Mouse (Mus musculus) kidney, postnatal 14 days (tissue): ENCODE measurements around the gene Klk1b16.
"Not testable (repeated sequence)": the region's sequence is repeated elsewhere in the genome, so short reads cannot be mapped to it uniquely, and the experiment has no call there.

Experiments
- DNase-seq: peaks from one replicate; pipeline ENCODE4 v3.0.0; 2022; ENCODE audit warnings: mixed read lengths

The Klk1b16 gene

DNA sequence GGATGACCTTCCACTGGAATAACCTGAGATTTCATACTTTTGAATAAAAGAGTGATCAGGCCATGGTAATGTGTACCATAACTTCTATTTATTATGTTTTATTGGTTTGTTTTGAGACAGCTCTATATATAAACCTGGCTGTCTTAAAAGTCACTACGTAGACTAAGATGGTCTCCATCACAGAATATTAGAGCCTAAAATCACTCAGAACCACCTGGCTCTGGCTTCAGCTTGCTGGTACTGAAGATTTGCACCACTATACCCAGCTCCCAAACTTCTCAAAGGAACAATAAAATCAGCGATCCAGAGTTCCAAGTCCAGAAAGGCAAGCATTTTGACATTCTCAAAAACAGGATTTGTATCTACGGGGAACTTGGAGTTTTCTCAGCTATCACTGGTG, at the start of gene Klk1b16:
TSS of gene Klk1b16 (plus strand) at position 301 of the 400 bp plus-strand sequence.
- DNase-seq, result no peak

DNA sequence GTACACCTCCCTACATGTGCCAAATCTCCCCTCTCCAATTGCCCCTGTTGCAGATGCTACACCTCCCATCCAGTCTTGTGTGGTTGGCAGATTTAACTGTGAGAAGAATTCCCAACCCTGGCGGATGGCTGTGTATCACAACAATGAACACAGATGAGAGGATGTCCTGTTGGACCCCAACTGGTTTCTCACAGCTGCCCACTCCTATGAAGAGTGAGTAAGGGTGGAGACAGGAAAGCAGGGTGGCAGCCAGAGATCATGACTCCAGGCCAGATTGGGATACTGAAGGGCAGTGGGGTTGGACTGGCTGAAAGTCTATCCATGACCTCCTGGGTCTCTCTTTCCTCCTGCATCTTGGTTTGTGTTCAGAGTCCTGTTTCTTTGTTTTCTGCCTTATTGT, 40.5 kb upstream of the Klk1b16 start:
- no peak for DNase-seq

DNA sequence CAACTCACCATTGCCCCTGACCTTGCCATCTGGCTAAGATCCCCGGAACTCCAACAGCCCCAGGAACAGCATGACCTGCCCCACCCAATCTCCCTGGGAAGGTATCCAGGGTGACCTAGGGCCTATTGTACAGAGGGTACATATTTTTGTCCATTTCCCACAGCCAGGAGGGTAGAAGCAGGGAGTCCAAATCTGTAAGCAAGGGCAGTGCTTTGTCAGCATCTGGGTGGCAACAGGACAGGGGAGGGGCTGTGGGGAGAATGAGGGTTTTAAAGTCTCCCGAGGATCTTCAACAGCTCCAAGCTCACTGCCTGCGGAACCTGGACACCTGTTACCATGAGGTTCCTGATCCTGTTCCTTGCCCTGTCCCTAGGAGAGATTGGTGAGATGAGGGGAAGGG, 34.5 kb upstream of the Klk1b16 start, which contains the start of gene Klk1b21:
TSS of gene Klk1b21 (plus strand) at position 301 of the 400 bp plus-strand sequence.
- not testable (repeated sequence) for DNase-seq

DNA sequence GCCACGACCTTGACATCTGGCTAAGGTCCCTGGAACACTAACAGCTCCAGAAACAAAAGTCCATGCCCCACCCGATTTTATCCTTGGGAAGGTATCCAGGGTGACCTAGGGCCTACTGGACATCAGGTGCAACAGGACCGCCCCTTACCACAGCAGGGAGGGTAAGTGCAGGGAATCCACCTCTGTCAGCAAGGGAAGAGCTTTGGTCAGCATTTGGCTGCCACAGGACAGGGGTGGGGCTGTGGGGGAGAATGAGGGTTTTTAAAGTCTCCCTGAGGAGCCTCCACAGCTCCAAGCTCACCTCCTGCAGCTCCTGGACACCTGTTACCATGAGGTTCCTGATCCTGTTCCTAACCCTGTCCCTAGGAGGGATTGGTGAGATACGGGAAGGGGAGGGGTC, 24.2 kb upstream of the Klk1b16 start, which contains the start of gene Klk1b22:
TSS of gene Klk1b22 (plus strand) at position 301 of the 400 bp plus-strand sequence.
- DNase-seq, result no peak

DNA sequence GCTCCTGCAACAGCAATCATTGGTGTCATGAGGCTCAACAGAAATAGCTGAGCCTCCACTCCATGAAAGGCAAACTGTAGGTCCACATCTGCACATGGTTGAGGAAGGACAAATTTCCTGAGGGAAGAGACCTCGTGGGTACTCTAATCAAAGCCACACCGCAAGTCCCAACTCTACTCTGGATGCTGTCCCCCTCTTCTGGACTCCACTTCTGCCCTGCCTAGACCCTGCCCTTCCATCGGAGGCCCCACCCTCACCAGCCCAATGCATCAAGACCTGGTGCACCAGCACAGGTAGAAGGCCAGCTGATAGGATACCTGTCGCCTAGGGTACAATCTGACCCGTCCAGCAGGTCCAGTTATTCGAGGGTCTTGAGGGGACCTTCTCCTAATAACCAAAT, 13.1 kb upstream of the Klk1b16 start:
- no peak for DNase-seq

DNA sequence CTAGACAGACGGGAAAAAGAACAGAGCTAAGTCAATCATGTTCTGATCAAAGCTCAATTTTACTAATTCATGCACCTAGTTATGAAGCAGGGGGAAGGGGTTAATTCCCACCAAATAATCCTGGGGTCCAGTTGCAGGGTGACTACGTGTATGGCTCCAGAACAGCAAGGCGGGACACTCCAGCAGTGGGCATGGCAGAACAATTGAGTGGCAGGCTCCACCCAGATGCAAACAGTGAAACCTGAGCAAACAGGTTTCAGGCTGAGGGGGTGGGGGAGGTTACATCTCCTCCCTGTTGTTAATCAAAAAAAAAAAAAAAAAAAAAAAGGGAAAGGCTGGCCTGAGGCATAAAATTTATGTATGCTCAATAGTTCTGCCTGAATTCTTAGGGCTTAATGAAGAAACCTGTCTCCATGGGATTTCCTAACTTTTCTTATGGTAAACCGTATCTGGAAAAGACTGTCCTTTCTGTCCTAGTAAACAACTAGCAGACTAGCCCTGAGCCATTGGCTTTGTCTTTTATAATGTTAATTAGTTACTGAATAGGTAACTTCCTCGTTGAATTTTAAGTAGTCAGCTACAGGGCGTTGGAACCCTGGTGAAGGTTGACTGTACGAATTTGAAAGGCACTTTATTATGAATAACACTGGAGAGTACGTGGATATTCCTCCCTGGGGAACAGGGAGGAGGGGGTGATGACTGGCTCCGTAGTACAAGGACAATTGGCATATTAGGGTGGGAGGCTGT, 42.9 kb downstream of the Klk1b16 start:
- DNase-seq, result peak; percentile 38

DNA sequence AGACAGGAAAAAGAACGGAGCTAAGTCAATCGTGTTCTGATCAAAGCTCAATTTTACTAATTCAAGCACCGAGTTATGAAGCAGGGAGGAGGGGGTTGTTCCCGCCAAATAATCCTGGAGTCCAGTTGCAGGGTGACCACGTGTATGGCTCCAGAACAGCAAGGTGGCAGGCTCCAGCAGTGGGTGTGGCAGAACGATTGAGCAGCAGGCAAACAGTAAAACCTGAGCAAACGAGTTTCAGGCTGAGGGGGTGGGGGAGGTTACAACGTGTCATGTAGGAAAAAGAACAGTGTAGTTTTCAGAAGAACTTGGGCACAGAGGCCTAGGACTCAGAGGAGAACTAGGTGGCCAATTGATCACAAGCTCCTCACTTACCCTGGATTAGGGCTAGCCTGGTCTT, 49.9 kb downstream of the Klk1b16 start:
- DNase-seq, result peak; percentile 14

DNA sequence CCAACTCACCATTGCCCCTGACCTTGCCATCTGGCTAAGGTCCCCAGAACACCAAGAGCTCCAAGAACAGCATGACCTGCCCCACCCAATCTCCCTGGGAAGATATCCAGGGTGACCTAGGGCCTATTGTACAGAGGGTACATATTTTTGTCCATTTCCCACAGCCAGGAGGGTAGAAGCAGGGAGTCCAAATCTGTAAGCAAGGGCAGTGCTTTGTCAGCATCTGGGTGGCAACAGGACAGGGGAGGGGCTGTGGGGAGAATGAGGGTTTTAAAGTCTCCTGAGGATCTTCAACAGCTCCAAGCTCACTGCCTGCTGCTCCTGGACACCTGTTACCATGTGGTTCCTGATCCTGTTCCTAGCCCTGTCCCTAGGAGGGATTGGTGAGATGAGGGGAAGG, 51.4 kb downstream of the Klk1b16 start, which contains the start of gene Klk1b24:
TSS of gene Klk1b24 (plus strand) at position 301 of the 400 bp plus-strand sequence.
- DNase-seq, result not testable (repeated sequence)
